Mouse (Mus musculus) neutrophil, adult 5-6 weeks (primary cell): ENCODE results near the gene Nomo1. TPM values are rescaled to one million over a fixed set of nuclear protein-coding genes. Genes with fewer than 3 reads are reported as not detected.

ENCODE experiments used
- ATAC-seq: fragments of 151-379, 151-347 bp; 2 replicates; pipeline ENCODE4 v1.8.0; 2017; ENCODE audit warnings: mild to moderate bottlenecking, moderate TSS enrichment; ENCODE audit not compliant: insufficient number of reproducible peaks, poor library complexity, low FRiP score, severe bottlenecking; ENCODE audit errors: extremely low read depth
- total RNA-seq: library from RNA; stranded (forward); fragments of 200-1000 nt; gene quantifications from 2 replicates; pipeline ENCODE4 v1.2.3, GENCODE M21; 2017

Gene Nomo1
- total RNA-seq, 1 experiment from 2014 or later: 29.7 TPM

- ATAC-seq: peak; percentile 50
Measured at GRCm38 (mm10) chr7:46096136-46096535, 62.6 kb downstream of the Nomo1 start.

- ATAC-seq: no peak
Measured at GRCm38 (mm10) chr7:46097319-46097783, 63.9 kb downstream of the Nomo1 start.

GRCm38 (mm10) chr7:46098221-46098918, 64.9 kb downstream of the Nomo1 start:
- ATAC-seq: no peak

GRCm38 (mm10) chr7:46098919-46099286, 65.4 kb downstream of the Nomo1 start:
- ATAC-seq: no peak

- no peak for ATAC-seq
Measured at GRCm38 (mm10) chr7:46099682-46100081, 66.2 kb downstream of the Nomo1 start.

GRCm38 (mm10) chr7:46100563-46100962, 67.1 kb downstream of the Nomo1 start, which contains the start of gene Kcnj11:
TSS of gene Kcnj11 (minus strand) at chr7:46100764.
- ATAC-seq: no peak

- ATAC-seq: no peak
Measured at GRCm38 (mm10) chr7:46103075-46103591, 69.6 kb downstream of the Nomo1 start.

- no peak for ATAC-seq
Measured at GRCm38 (mm10) chr7:46103771-46104170, 70.3 kb downstream of the Nomo1 start.

- ATAC-seq: no peak
Measured at GRCm38 (mm10) chr7:46104256-46104915, 70.9 kb downstream of the Nomo1 start.

- no peak for ATAC-seq
Measured at GRCm38 (mm10) chr7:46105484-46105883, 72.0 kb downstream of the Nomo1 start.

- no peak for ATAC-seq
Measured at GRCm38 (mm10) chr7:46110079-46110478, 76.6 kb downstream of the Nomo1 start.

- ATAC-seq: no peak
Measured at GRCm38 (mm10) chr7:46111212-46111817, 77.8 kb downstream of the Nomo1 start.

GRCm38 (mm10) chr7:46111938-46112337, 78.4 kb downstream of the Nomo1 start:
- ATAC-seq: no peak

GRCm38 (mm10) chr7:46113435-46113834, 79.9 kb downstream of the Nomo1 start:
- ATAC-seq: no peak

GRCm38 (mm10) chr7:46116118-46116581, 82.7 kb downstream of the Nomo1 start:
- ATAC-seq: no peak

GRCm38 (mm10) chr7:46117035-46117434, 83.5 kb downstream of the Nomo1 start:
- ATAC-seq: no peak

GRCm38 (mm10) chr7:46122964-46123363, 89.5 kb downstream of the Nomo1 start:
- ATAC-seq: no peak

GRCm38 (mm10) chr7:46124460-46124859, 91.0 kb downstream of the Nomo1 start:
- ATAC-seq: no peak

- no peak for ATAC-seq
Measured at GRCm38 (mm10) chr7:46125340-46125739, 91.8 kb downstream of the Nomo1 start.

- no peak for ATAC-seq
Measured at GRCm38 (mm10) chr7:46128196-46128595, 94.7 kb downstream of the Nomo1 start.
